Mouse (Mus musculus): ENCODE measurements around the gene Dpf3. TPM values are rescaled to one million over a fixed set of nuclear protein-coding genes. Genes with fewer than 3 reads are reported as not detected.

The Dpf3 gene
- polyA plus RNA-seq, 1 experiment from 2014 or later = 7.8 TPM

GRCm38 (mm10) chr12:83521083-83521482, 33.6 kb upstream of the Dpf3 start:
- 28% methylated on average over 8 of the region's 8 CpGs for WGBS

GRCm38 (mm10) chr12:83520311-83520890, 32.9 kb upstream of the Dpf3 start, which contains the start of gene Dcaf4:
Dcaf4 (plus strand) TSS chr12:83520466.
- Histone ChIP-seq H3K36me3 (ENCODE audit: insufficient read depth, low read length) (no peaks in the 10 kb centered on the region), H3K27ac (peak within 1 kb of the TSS; percentile 43; the same call in 1 of the 2 replicates), H3K9ac (ENCODE audit: low read depth, low read length) (peak within 1 kb of the TSS; percentile 56), H3K4me2 (ENCODE audit: low read length) (peak within 1 kb of the TSS; percentile 56), H3K4me3 (replicated peaks; ENCODE audit: low read depth, low read length) (peak within 1 kb of the TSS; percentile 57), H3K27me3 (ENCODE audit: insufficient read depth, low read length) (no peaks in the 10 kb centered on the region), H3K4me1 (replicated peaks; ENCODE audit: insufficient read depth, low read length) (no peaks in the 10 kb centered on the region), H3K9me3 (replicated peaks; ENCODE audit: low read length) (no peaks in the 10 kb centered on the region)
- ATAC-seq (replicated peaks; ENCODE audit: low FRiP score, low read depth) (peak; percentile 97), DNase-seq (ENCODE audit: low spot score) (peak; percentile 98)
- WGBS = under 1% methylated on average over 32 of the region's 32 CpGs
- peak; percentile 42 for TF ChIP-seq CTCF (IDR thresholded peaks at IDR 0.05; ENCODE audit: low read depth)

More at GRCm38 (mm10) chr12:83521083-83521482, 33.6 kb upstream of the Dpf3 start:
- no peak for TF ChIP-seq CTCF (IDR thresholded peaks at IDR 0.05; ENCODE audit: low read depth)
- DNase-seq (ENCODE audit: low spot score) = no peak
- H3K27me3 ChIP-seq (ENCODE audit: insufficient read depth, low read length) = no peaks in the 10 kb centered on the region
- peak overlapping the region; percentile 57 for H3K4me3 ChIP-seq (replicated peaks; ENCODE audit: low read depth, low read length)
- no peaks in the 10 kb centered on the region for H3K36me3 ChIP-seq (ENCODE audit: insufficient read depth, low read length)
- no peaks in the 10 kb centered on the region for H3K4me1 ChIP-seq (replicated peaks; ENCODE audit: insufficient read depth, low read length)
- no peaks in the 10 kb centered on the region for H3K9me3 ChIP-seq (replicated peaks; ENCODE audit: low read length)
- peak overlapping the region; percentile 56 for H3K4me2 ChIP-seq (ENCODE audit: low read length)
- H3K27ac ChIP-seq = no peak overlapping the region
- H3K9ac ChIP-seq (ENCODE audit: low read depth, low read length) = peak overlapping the region; percentile 56
- ATAC-seq (replicated peaks; ENCODE audit: low FRiP score, low read depth) = no peak

- DNase-seq (ENCODE audit: low spot score) (no peak), ATAC-seq (replicated peaks; ENCODE audit: low FRiP score, low read depth) (no peak)
- no peaks in the 10 kb centered on the region for H3K9me3 ChIP-seq (replicated peaks; ENCODE audit: low read length)
- H3K27ac ChIP-seq = no peak overlapping the region
- no peaks in the 10 kb centered on the region for H3K4me1 ChIP-seq (replicated peaks; ENCODE audit: insufficient read depth, low read length)
- no peak overlapping the region for H3K4me2 ChIP-seq (ENCODE audit: low read length)
- no peaks in the 10 kb centered on the region for H3K36me3 ChIP-seq (ENCODE audit: insufficient read depth, low read length)
- no peak overlapping the region for H3K9ac ChIP-seq (ENCODE audit: low read depth, low read length)
- no peak for TF ChIP-seq CTCF (IDR thresholded peaks at IDR 0.05; ENCODE audit: low read depth)
- H3K27me3 ChIP-seq (ENCODE audit: insufficient read depth, low read length) = no peaks in the 10 kb centered on the region
- 65% methylated on average over 3 of the region's 3 CpGs for WGBS
- no peak overlapping the region for H3K4me3 ChIP-seq (replicated peaks; ENCODE audit: low read depth, low read length)
Measured at GRCm38 (mm10) chr12:83517580-83517979, 30.1 kb upstream of the Dpf3 start.

- 63% methylated on average over 4 of the region's 4 CpGs for WGBS
- Histone ChIP-seq H3K4me3 (replicated peaks; ENCODE audit: low read depth, low read length) (no peak overlapping the region), H3K27ac (no peak overlapping the region)
Measured at GRCm38 (mm10) chr12:83514216-83514615, 26.7 kb upstream of the Dpf3 start.

GRCm38 (mm10) chr12:83513185-83513584, 25.7 kb upstream of the Dpf3 start:
- H3K4me3 ChIP-seq (replicated peaks; ENCODE audit: low read depth, low read length) = no peak overlapping the region
- H3K27ac ChIP-seq = no peak overlapping the region
- no peak for ATAC-seq (replicated peaks; ENCODE audit: low FRiP score, low read depth)
- no peak for TF ChIP-seq CTCF (IDR thresholded peaks at IDR 0.05; ENCODE audit: low read depth)
- no peaks in the 10 kb centered on the region for H3K4me1 ChIP-seq (replicated peaks; ENCODE audit: insufficient read depth, low read length)
- no peak overlapping the region for H3K4me2 ChIP-seq (ENCODE audit: low read length)
- H3K27me3 ChIP-seq (ENCODE audit: insufficient read depth, low read length) = no peaks in the 10 kb centered on the region
- no peak for DNase-seq (ENCODE audit: low spot score)
- no peaks in the 10 kb centered on the region for H3K36me3 ChIP-seq (ENCODE audit: insufficient read depth, low read length)
- H3K9me3 ChIP-seq (replicated peaks; ENCODE audit: low read length) = no peaks in the 10 kb centered on the region
- 26% methylated on average over 5 of the region's 5 CpGs for WGBS
- H3K9ac ChIP-seq (ENCODE audit: low read depth, low read length) = no peak overlapping the region

More at GRCm38 (mm10) chr12:83514216-83514615, 26.7 kb upstream of the Dpf3 start:
- Histone ChIP-seq H3K4me2 (ENCODE audit: low read length) (no peak overlapping the region), H3K4me1 (replicated peaks; ENCODE audit: insufficient read depth, low read length) (no peaks in the 10 kb centered on the region), H3K9ac (ENCODE audit: low read depth, low read length) (no peak overlapping the region), H3K9me3 (replicated peaks; ENCODE audit: low read length) (no peaks in the 10 kb centered on the region), H3K27me3 (ENCODE audit: insufficient read depth, low read length) (no peaks in the 10 kb centered on the region), H3K36me3 (ENCODE audit: insufficient read depth, low read length) (no peaks in the 10 kb centered on the region)
- no peak for ATAC-seq (replicated peaks; ENCODE audit: low FRiP score, low read depth)
- no peak for TF ChIP-seq CTCF (IDR thresholded peaks at IDR 0.05; ENCODE audit: low read depth)
- DNase-seq (ENCODE audit: low spot score) = no peak

- H3K4me1 ChIP-seq (replicated peaks; ENCODE audit: insufficient read depth, low read length) = no peaks in the 10 kb centered on the region
- ATAC-seq (replicated peaks; ENCODE audit: low FRiP score, low read depth) (no peak), DNase-seq (ENCODE audit: low spot score) (no peak)
- H3K27me3 ChIP-seq (ENCODE audit: insufficient read depth, low read length) = no peaks in the 10 kb centered on the region
- no peak overlapping the region for H3K4me2 ChIP-seq (ENCODE audit: low read length)
- no peak for TF ChIP-seq CTCF (IDR thresholded peaks at IDR 0.05; ENCODE audit: low read depth)
- H3K36me3 ChIP-seq (ENCODE audit: insufficient read depth, low read length) = no peaks in the 10 kb centered on the region
- no peak overlapping the region for H3K9ac ChIP-seq (ENCODE audit: low read depth, low read length)
- H3K4me3 ChIP-seq (replicated peaks; ENCODE audit: low read depth, low read length) = no peak overlapping the region
- no peak overlapping the region for H3K27ac ChIP-seq
- WGBS = 12% methylated on average over 4 of the region's 4 CpGs
- H3K9me3 ChIP-seq (replicated peaks; ENCODE audit: low read length) = no peaks in the 10 kb centered on the region
Measured at GRCm38 (mm10) chr12:83512783-83513182, 25.3 kb upstream of the Dpf3 start.

GRCm38 (mm10) chr12:83510586-83510985, 23.1 kb upstream of the Dpf3 start:
- Histone ChIP-seq H3K4me2 (ENCODE audit: low read length) (no peak overlapping the region), H3K4me3 (replicated peaks; ENCODE audit: low read depth, low read length) (no peak overlapping the region), H3K27ac (no peak overlapping the region), H3K9ac (ENCODE audit: low read depth, low read length) (no peak overlapping the region), H3K4me1 (replicated peaks; ENCODE audit: insufficient read depth, low read length) (no peaks in the 10 kb centered on the region), H3K27me3 (ENCODE audit: insufficient read depth, low read length) (no peaks in the 10 kb centered on the region), H3K9me3 (replicated peaks; ENCODE audit: low read length) (no peaks in the 10 kb centered on the region), H3K36me3 (ENCODE audit: insufficient read depth, low read length) (no peaks in the 10 kb centered on the region)
- 78% methylated on average over 5 of the region's 5 CpGs for WGBS
- ATAC-seq (replicated peaks; ENCODE audit: low FRiP score, low read depth) (no peak), DNase-seq (ENCODE audit: low spot score) (no peak)
- no peak for TF ChIP-seq CTCF (IDR thresholded peaks at IDR 0.05; ENCODE audit: low read depth)
